Comparison of ENCODE assay signal across 8 mouse cellular contexts in the genomic region with DNA sequence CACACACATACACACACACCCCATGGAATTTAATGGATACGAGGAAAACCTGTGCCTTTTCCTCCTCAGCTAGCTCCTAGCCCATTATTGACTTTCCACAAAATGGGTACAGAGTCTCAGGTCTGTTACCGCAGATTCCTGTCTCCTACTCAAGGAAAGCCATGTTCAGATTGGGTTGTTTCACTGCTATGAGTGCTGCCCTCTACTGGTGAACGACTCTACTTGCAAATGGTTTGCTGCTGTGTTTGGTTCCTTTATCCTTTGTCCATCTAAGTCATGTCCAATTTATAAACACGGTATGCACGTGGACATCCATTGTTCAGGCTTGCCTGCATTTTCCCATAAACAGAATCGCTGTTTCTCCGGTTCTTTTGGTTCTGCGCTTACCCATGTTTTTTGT.
DNase-seq lines count a peak whose midpoint lies in the region; ATAC-seq lines count a peak whose summit lies in the region.
"Had no signal": no experiment of that assay in that cellular context is flagged by ENCODE, and none has a peak within 500 bp of the region (broad histone marks: within the 10 kb centered on the region; RNA-seq: fewer than 3 reads in every experiment).

No protein-coding gene starts in this region.

- WGBS in kidney, embryonic 15.5 days, result 41% methylated on average over 8 of the region's 8 CpGs
- WGBS in forebrain, embryonic 13.5 days, result 47% methylated on average over 8 of the region's 8 CpGs

- no peak overlapping the region for H3K27ac ChIP-seq in kidney, embryonic 15.5 days
- no peak overlapping the region for H3K27ac ChIP-seq in forebrain, embryonic 13.5 days
- H3K27ac ChIP-seq: stomach, embryonic 15.5 days had no signal

- peaks cover 13% of the 10 kb centered on the region for H3K27me3 ChIP-seq in kidney, embryonic 15.5 days
- H3K27me3 ChIP-seq in forebrain, embryonic 13.5 days, result peaks cover 2% of the 10 kb centered on the region; the same call in 1 of the 2 replicates
- H3K27me3 ChIP-seq: stomach, embryonic 15.5 days had no signal

- H3K36me3 ChIP-seq in kidney, embryonic 15.5 days, result no peaks in the 10 kb centered on the region
- no peaks in the 10 kb centered on the region for H3K36me3 ChIP-seq in forebrain, embryonic 13.5 days (ENCODE audit: poor library complexity, severe bottlenecking)
- H3K36me3 ChIP-seq: stomach, embryonic 15.5 days had no signal

- no peak for ATAC-seq in kidney, embryonic 15.5 days (replicated peaks; ENCODE audit: low FRiP score)
- ATAC-seq in forebrain, embryonic 13.5 days, result no peak

- no peak overlapping the region for H3K4me3 ChIP-seq in kidney, embryonic 15.5 days (replicated peaks)
- no peak overlapping the region for H3K4me3 ChIP-seq in forebrain, embryonic 13.5 days
- H3K4me3 ChIP-seq: stomach, embryonic 15.5 days had no signal

- H3K9ac ChIP-seq in kidney, embryonic 15.5 days, result no peak overlapping the region
- H3K9ac ChIP-seq in forebrain, embryonic 13.5 days, result no peak overlapping the region
- H3K9ac ChIP-seq: stomach, embryonic 15.5 days had no signal

- 0 out of 2 replicates have a peak, but pooled peaks cover under 1% of the 10 kb centered on the region for H3K4me1 ChIP-seq in kidney, embryonic 15.5 days
- H3K4me1 ChIP-seq in forebrain, embryonic 13.5 days, result no peaks in the 10 kb centered on the region
- H3K4me1 ChIP-seq: stomach, embryonic 15.5 days had no signal

- no peaks in the 10 kb centered on the region for H3K9me3 ChIP-seq in kidney, embryonic 15.5 days (replicated peaks)
- no peaks in the 10 kb centered on the region for H3K9me3 ChIP-seq in forebrain, embryonic 13.5 days (replicated peaks)
- H3K9me3 ChIP-seq: stomach, embryonic 15.5 days had no signal

- peak; percentile 14 for DNase-seq in kidney, adult 18-20 months
- DNase-seq in 416B (ENCODE audit: low read depth), result peak; percentile 68
- peak; percentile 2 to 24 for DNase-seq in CD8-positive naive resting alpha-beta T cell, adult 2 months (ENCODE audit: low read depth in 2 of 2, low spot score in 2 of 2)
- DNase-seq in cerebellum, postnatal 36 days, result peak; percentile 4 to 30
- peak; percentile 42 for DNase-seq in lung, postnatal 10 days

- H3K4me2 ChIP-seq in kidney, embryonic 15.5 days, result no peak overlapping the region
- H3K4me2 ChIP-seq in forebrain, embryonic 13.5 days, result no peak overlapping the region
- H3K4me2 ChIP-seq: stomach, embryonic 15.5 days had no signal

Comparison
In these comparisons a context has a peak if more than half of its experiments do, and no peak if none do; other contexts are left out.
1. DNase-seq: peak in every context shown above with its lines; median percentile 68 in 416B; 42 in lung, postnatal 10 days; 17 in cerebellum, postnatal 36 days; 14 in kidney, adult 18-20 months; 13 in CD8-positive naive resting alpha-beta T cell, adult 2 months.